Mouse (Mus musculus): Measurements from ENCODE around the gene Dnajb2. TPM values are rescaled to one million over a fixed set of nuclear protein-coding genes. Genes with fewer than 3 reads are reported as not detected.

The Dnajb2 gene
- polyA plus RNA-seq (2014; fragmentation: Illumina TruSeq; extraction: RNeasy Lipid Tissue Mini Kit (QIAGEN cat#74804); ENCODE audit: low read depth, low replicate concordance): 15.1 TPM

DNA sequence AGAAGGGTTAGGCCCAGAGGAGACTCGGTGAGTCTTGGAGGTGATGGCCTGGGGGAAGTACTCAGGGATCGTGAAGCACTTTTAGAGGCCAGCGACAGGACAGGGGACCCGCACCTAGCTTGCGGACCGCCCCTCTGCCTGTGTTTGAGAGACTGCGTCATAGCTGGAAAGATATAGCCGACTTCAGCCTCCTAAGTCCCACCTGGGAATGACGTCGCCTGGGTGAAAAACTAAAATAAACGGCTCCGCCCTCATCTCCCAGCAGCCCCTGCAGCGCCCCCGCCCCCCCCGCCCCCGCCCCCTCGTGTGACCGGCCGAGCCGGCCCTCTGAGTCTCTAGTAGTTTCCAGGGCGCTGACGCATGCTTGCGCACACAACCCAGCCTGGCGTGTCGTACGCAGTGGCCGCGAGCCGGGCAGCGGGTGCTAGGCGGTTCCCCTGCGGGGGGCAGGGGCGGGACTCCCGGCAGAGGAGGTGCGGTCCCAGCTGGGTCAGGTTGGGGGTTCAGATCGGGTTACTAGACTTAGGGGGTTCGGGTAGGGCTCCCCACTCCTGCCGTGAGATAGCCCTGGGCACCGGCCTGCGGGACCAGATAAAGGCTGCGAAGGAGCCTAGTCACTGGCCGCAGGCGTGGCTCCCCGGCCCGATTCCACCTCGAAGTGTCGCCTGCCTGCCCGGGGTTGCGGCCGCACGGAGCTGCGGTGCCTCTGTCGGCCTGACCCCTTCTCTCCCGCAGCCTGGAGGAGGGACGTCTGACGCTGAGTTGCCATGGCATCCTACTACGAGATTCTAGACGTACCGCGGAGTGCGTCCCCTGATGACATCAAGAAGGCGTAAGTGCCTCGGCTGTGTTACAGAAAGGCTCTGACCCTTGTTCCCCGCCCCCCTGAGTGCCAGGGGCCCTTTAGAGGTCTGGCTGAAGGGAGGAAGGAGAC is at the start of gene Dnajb2:
Gene Dnajb2 (plus strand): TSS at position 290 of the 934 bp plus-strand sequence.

DNA sequence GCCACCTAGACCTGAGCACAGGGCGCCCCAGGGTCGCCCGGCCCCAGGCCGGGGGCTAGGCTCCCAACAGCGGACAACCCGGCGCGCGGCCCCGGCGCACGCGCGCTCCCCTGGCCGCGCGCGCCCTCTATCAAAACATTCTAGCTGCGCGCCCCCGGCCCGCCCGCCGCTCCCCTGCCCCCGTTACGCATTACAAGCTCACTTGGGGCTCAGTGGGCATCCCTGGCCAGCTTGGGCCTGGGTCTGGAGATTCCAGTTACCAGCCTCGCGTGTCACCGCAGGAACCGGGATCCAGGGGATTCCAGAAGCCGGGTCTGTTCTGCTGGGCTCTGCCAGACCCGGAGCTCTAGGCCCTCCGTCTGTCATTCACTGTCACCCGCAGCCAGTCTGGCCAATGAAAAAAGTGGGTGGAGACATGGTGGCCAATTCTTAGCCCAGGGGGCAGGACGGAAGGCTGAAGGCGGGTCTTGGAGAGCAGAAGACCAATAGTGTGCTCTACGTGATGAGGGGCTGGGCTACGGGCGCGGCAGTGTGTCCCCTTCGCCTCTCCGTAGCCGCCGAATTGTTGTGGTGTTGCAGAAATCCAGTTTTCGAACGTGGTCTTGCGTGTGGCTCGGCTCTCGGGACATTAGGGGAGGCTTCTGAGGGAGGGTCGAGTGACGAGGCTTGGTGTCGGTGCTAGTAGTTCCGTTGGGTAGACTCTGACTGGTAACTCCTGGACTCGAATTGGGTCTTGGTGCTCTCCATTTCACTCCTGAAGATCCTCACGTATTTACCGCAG is 44.4 kb upstream of the Dnajb2 start, which contains the start of the genes Ankzf1 and Atg9a:
Gene Ankzf1 (plus strand): TSS at position 530 of the 781 bp plus-strand sequence.
Gene Atg9a (minus strand): TSS at position 575 of the 781 bp plus-strand sequence.

DNA sequence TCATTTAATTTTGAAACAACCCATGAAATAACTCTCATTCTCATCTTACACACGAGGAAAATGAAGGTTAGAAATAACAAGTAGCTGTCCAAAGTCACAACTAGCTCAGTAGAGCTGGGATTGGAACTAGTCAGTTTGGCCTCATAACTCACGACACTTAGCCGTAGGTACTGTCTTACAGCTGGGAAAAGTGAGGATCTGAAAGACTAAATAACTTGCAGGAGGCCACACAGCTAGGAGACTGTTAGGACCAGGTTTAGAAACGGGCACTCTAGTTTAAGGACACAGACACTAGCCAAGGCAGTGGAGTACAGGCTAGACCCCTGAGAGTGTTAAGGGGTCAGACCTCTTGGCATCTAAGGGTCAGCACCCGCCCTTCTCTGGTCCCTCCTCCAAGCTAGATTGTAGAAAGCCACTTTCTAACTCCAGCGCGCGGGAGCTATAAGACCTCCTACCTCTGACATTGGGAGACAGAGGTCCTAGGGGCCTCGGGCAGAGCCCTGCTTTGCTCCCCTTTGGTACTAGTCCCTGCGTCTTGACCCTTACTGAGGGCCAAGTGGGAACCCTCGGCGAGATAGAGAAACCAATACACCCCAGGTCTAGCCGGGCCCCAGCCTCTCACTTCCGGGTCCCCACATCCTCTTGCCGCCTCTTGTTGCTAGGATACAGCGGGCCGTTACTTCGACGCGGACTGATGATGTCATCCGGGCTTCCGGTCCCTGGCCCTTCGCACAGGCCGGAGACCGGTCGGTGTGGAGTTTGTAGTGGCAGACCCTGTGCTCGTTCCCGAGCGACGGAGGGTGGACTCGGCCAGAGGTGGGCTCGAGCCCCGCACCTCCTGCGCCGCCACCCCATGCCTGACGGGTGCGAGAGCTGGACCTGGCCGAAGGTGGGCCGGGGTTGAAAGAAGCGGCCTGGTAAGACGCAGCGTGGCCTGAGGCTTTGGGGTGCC is 25.8 kb upstream of the Dnajb2 start, which contains the start of the genes Glb1l and Stk16:
Gene Glb1l (minus strand): TSS at position 678 of the 952 bp plus-strand sequence.
Gene Stk16 (plus strand): TSS at position 703 of the 952 bp plus-strand sequence.

GRCm38 (mm10) chr1:75219531-75219930 is 16.7 kb upstream of the Dnajb2 start, which contains the start of gene Tuba4a:
Tuba4a (minus strand) TSS chr1:75219865.

DNA sequence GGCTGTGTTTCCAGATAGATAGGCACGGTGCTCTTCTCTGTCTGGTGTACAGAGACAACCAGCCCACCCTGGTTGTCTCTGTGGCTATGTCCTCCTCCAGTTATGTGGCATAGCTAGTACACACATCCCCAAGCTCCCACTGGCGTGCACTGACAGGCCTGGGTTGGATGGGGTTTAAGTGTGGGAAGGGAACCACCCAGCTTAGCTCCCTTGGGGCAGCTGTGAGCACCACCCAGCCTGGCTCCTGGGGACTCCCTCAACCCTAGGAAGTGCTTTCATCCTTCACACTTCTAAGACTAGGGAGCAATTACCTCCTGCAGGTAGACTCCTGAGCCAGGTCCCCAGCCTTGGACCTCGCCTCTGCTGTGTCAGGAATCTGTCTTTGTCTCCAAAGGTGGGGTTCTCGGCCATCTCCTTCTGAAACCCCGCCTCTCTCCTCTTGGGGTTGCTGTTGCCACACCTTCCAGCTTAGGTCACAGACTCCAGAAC is 4.5 kb upstream of the Dnajb2 start, which contains the start of gene A630095N17Rik:
Gene A630095N17Rik (minus strand): TSS at position 439 of the 489 bp plus-strand sequence.

GRCm38 (mm10) chr1:75264091-75264880 is 28.1 kb downstream of the Dnajb2 start, which contains the start of gene Ptprn:
Ptprn (minus strand) TSS chr1:75264502.

DNA sequence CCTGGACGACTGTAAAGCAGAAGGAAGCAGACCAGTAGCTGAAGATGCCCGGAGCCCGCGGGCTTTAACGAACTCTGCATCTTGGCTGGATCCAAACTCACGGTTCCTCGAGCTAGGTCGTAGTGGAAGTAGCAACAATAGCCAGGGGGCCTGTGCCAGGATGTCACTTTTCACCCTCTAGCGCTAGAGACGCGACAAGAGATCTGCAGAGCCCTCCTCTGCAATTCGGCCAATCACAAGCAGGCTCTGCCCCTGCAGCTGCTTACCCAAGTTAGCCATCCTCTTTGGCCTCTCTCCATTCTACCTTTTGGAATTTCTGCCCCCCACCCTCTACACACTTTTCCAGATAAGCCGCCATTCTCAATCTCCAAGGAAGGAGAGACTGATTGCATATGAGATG is 42.0 kb downstream of the Dnajb2 start, which contains the start of gene Resp18:
Gene Resp18 (minus strand): TSS at position 188 of the 400 bp plus-strand sequence.

Other genes starting within 250 kb of the Dnajb2 start
- gene Nhej1, start 111.2 kb upstream of the Dnajb2 start, polyA plus RNA-seq (2014; fragmentation: Illumina TruSeq; extraction: RNeasy Lipid Tissue Mini Kit (QIAGEN cat#74804); ENCODE audit: low read depth, low replicate concordance): 1.1 TPM
- gene Slc23a3, start 102.5 kb upstream of the Dnajb2 start, polyA plus RNA-seq (2014; fragmentation: Illumina TruSeq; extraction: RNeasy Lipid Tissue Mini Kit (QIAGEN cat#74804); ENCODE audit: low read depth, low replicate concordance): not detected
- 11.3 TPM for gene Cnppd1, start 93.7 kb upstream of the Dnajb2 start, polyA plus RNA-seq (2014; fragmentation: Illumina TruSeq; extraction: RNeasy Lipid Tissue Mini Kit (QIAGEN cat#74804); ENCODE audit: low read depth, low replicate concordance)
- gene Retreg2, start 93.6 kb upstream of the Dnajb2 start, polyA plus RNA-seq (2014; fragmentation: Illumina TruSeq; extraction: RNeasy Lipid Tissue Mini Kit (QIAGEN cat#74804); ENCODE audit: low read depth, low replicate concordance): 25.1 TPM
- gene Zfand2b, start 67.8 kb upstream of the Dnajb2 start, polyA plus RNA-seq (2014; fragmentation: Illumina TruSeq; extraction: RNeasy Lipid Tissue Mini Kit (QIAGEN cat#74804); ENCODE audit: low read depth, low replicate concordance): 2.3 TPM
- gene Abcb6, start 56.0 kb upstream of the Dnajb2 start, polyA plus RNA-seq (2014; fragmentation: Illumina TruSeq; extraction: RNeasy Lipid Tissue Mini Kit (QIAGEN cat#74804); ENCODE audit: low read depth, low replicate concordance): 15.8 TPM
- gene Ankzf1, start 44.3 kb upstream of the Dnajb2 start, polyA plus RNA-seq (2014; fragmentation: Illumina TruSeq; extraction: RNeasy Lipid Tissue Mini Kit (QIAGEN cat#74804); ENCODE audit: low read depth, low replicate concordance): 8.8 TPM
- 8.5 TPM for gene Atg9a, start 44.2 kb upstream of the Dnajb2 start, polyA plus RNA-seq (2014; fragmentation: Illumina TruSeq; extraction: RNeasy Lipid Tissue Mini Kit (QIAGEN cat#74804); ENCODE audit: low read depth, low replicate concordance)
- gene Glb1l, start 25.6 kb upstream of the Dnajb2 start, polyA plus RNA-seq (2014; fragmentation: Illumina TruSeq; extraction: RNeasy Lipid Tissue Mini Kit (QIAGEN cat#74804); ENCODE audit: low read depth, low replicate concordance): 5.0 TPM
- gene Stk16, start 25.6 kb upstream of the Dnajb2 start, polyA plus RNA-seq (2014; fragmentation: Illumina TruSeq; extraction: RNeasy Lipid Tissue Mini Kit (QIAGEN cat#74804); ENCODE audit: low read depth, low replicate concordance): 24.6 TPM
- gene Tuba4a, start 16.5 kb upstream of the Dnajb2 start, polyA plus RNA-seq (2014; fragmentation: Illumina TruSeq; extraction: RNeasy Lipid Tissue Mini Kit (QIAGEN cat#74804); ENCODE audit: low read depth, low replicate concordance): 32.3 TPM
- gene A630095N17Rik, start 4.3 kb upstream of the Dnajb2 start, polyA plus RNA-seq (2014; fragmentation: Illumina TruSeq; extraction: RNeasy Lipid Tissue Mini Kit (QIAGEN cat#74804); ENCODE audit: low read depth, low replicate concordance): not detected
- not detected for gene Ptprn, start 28.1 kb downstream of the Dnajb2 start, polyA plus RNA-seq (2014; fragmentation: Illumina TruSeq; extraction: RNeasy Lipid Tissue Mini Kit (QIAGEN cat#74804); ENCODE audit: low read depth, low replicate concordance)
- not detected for gene Resp18, start 42.0 kb downstream of the Dnajb2 start, polyA plus RNA-seq (2014; fragmentation: Illumina TruSeq; extraction: RNeasy Lipid Tissue Mini Kit (QIAGEN cat#74804); ENCODE audit: low read depth, low replicate concordance)
- gene Dnpep, start 81.6 kb downstream of the Dnajb2 start, polyA plus RNA-seq (2014; fragmentation: Illumina TruSeq; extraction: RNeasy Lipid Tissue Mini Kit (QIAGEN cat#74804); ENCODE audit: low read depth, low replicate concordance): 4.9 TPM
- 0.26 TPM for gene Des, start 123.9 kb downstream of the Dnajb2 start, polyA plus RNA-seq (2014; fragmentation: Illumina TruSeq; extraction: RNeasy Lipid Tissue Mini Kit (QIAGEN cat#74804); ENCODE audit: low read depth, low replicate concordance)
- gene Speg, start 138.9 kb downstream of the Dnajb2 start, polyA plus RNA-seq (2014; fragmentation: Illumina TruSeq; extraction: RNeasy Lipid Tissue Mini Kit (QIAGEN cat#74804); ENCODE audit: low read depth, low replicate concordance): not detected
- 5.5 TPM for gene Gmppa, start 199.5 kb downstream of the Dnajb2 start, polyA plus RNA-seq (2014; fragmentation: Illumina TruSeq; extraction: RNeasy Lipid Tissue Mini Kit (QIAGEN cat#74804); ENCODE audit: low read depth, low replicate concordance)
- gene Asic4, start 214.0 kb downstream of the Dnajb2 start, polyA plus RNA-seq (2014; fragmentation: Illumina TruSeq; extraction: RNeasy Lipid Tissue Mini Kit (QIAGEN cat#74804); ENCODE audit: low read depth, low replicate concordance): not detected
- gene Chpf, start 242.9 kb downstream of the Dnajb2 start, polyA plus RNA-seq (2014; fragmentation: Illumina TruSeq; extraction: RNeasy Lipid Tissue Mini Kit (QIAGEN cat#74804); ENCODE audit: low read depth, low replicate concordance): not detected
- gene Tmem198, start 243.1 kb downstream of the Dnajb2 start, polyA plus RNA-seq (2014; fragmentation: Illumina TruSeq; extraction: RNeasy Lipid Tissue Mini Kit (QIAGEN cat#74804); ENCODE audit: low read depth, low replicate concordance): not detected

Data from liver, adult 10 weeks (tissue).